Mouse (Mus musculus) myocyte (in vitro differentiated cells): Measurements from ENCODE around the gene Hsf4.

ENCODE experiments used
- CEBPB ChIP-seq: IDR thresholded peaks from 2 replicates; pipeline ENCODE4 v1.6.1; 2011; ENCODE audit warnings: mild to moderate bottlenecking, moderate library complexity; ENCODE audit not compliant: poor library complexity, insufficient read depth, severe bottlenecking
- MAX ChIP-seq: IDR thresholded peaks from one replicate; pipeline ENCODE4 v1.6.1; 2011; ENCODE audit warnings: low read depth, mild to moderate bottlenecking, control low read depth
- MYOD1 ChIP-seq, 3 experiments: IDR thresholded peaks; one replicate each; pipeline ENCODE4 v1.6.1; 2011; ENCODE audit warnings: control low read depth in 2 of 3, low read depth in 2 of 3, mild to moderate bottlenecking in 2 of 3, moderate library complexity in 1 of 3; ENCODE audit not compliant: insufficient read length in 2 of 3, control insufficient read depth in 1 of 3
- POLR2A ChIP-seq: IDR thresholded peaks from one replicate; pipeline ENCODE4 v1.6.1; 2011; ENCODE audit warnings: low read depth, mild to moderate bottlenecking, control low read depth, moderate library complexity; ENCODE audit not compliant: insufficient read length
- POLR2AphosphoS2 ChIP-seq: IDR thresholded peaks from one replicate; pipeline ENCODE4 v1.6.1; 2011; ENCODE audit warnings: low read depth, control low read depth; ENCODE audit not compliant: insufficient read length
- TCF12 ChIP-seq: IDR thresholded peaks from one replicate; pipeline ENCODE4 v1.6.1; 2011; ENCODE audit warnings: mild to moderate bottlenecking, control low read depth; ENCODE audit not compliant: poor library complexity, insufficient read depth, severe bottlenecking

GRCm38 (mm10) chr8:105305211-105306145 is 35.9 kb downstream of the Hsf4 start, which contains the start of gene Elmo3:
- TF ChIP-seq CEBPB (no peak), MYOD1 (IDR thresholded peaks at IDR 0.05; ENCODE audit: control insufficient read depth in 1 of 3, insufficient read length in 2 of 3, low read depth in 2 of 3) (no peak), MAX (no peak), TCF12 (no peak), POLR2AphosphoS2 (peak; percentile 91), POLR2A (peak; percentile 60)
